Mouse (Mus musculus) kidney, embryonic 15.5 days (tissue): ENCODE measurements around the gene Ranbp17. TPM values are rescaled to one million over a fixed set of nuclear protein-coding genes. Genes with fewer than 3 reads are reported as not detected.

Experiments used
- ATAC-seq: fragments of 200-750 bp; cut with Nextera tagmentation; replicated peaks from 2 replicates; pipeline ENCODE4 v1.8.0; 2017; ENCODE audit warnings: moderate TSS enrichment; ENCODE audit not compliant: low FRiP score
- H3K27ac ChIP-seq: fragments of 300-500 bp; sonication (generic); 2 replicates; pipeline ENCODE4 v1.5.1; 2015; ENCODE audit warnings: mild to moderate bottlenecking, inconsistent platforms
- H3K27me3 ChIP-seq: fragments of 300-500 bp; sonication (generic); 2 replicates; pipeline ENCODE4 v1.6.1; 2015; ENCODE audit warnings: inconsistent platforms
- H3K36me3 ChIP-seq: fragments of 300-500 bp; sonication (generic); 2 replicates; pipeline ENCODE4 v1.6.1; 2015; ENCODE audit warnings: inconsistent platforms
- H3K4me1 ChIP-seq: fragments of 300-500 bp; sonication (generic); 2 replicates; pipeline ENCODE4 v1.6.1; 2015; ENCODE audit warnings: inconsistent platforms
- H3K4me2 ChIP-seq: fragments of 300-500 bp; sonication (generic); 2 replicates; pipeline ENCODE4 v1.6.1; 2015; ENCODE audit warnings: moderate library complexity, mild to moderate bottlenecking, inconsistent platforms
- H3K4me3 ChIP-seq: fragments of 300-500 bp; sonication (generic); replicated peaks from 2 replicates; pipeline ENCODE4 v1.5.1; 2015; ENCODE audit warnings: mild to moderate bottlenecking, inconsistent platforms
- H3K9ac ChIP-seq: fragments of 300-500 bp; sonication (generic); 2 replicates; pipeline ENCODE4 v1.6.1; 2015; ENCODE audit warnings: mild to moderate bottlenecking, inconsistent platforms
- H3K9me3 ChIP-seq: fragments of 300-500 bp; sonication (generic); replicated peaks from 2 replicates; pipeline ENCODE4 v1.6.1; 2016; ENCODE audit warnings: inconsistent platforms
- WGBS: fragments of 180-500 bp; shearing (Covaris S2); methylation state at CpG from one replicate; pipeline ENCODE4 v1.1.7; 2015; ENCODE audit warnings: mixed read lengths; 5-methylcytosine and 5-hydroxymethylcytosine counted together
- polyA plus RNA-seq: library from polyadenylated mRNA; unstranded; fragments of >200 nt; fragmentation: Nextera tagmentation; extraction: Ambion mirVana; gene quantifications from 2 replicates; pipeline ENCODE4 v1.2.1, GENCODE M21; 2015

The Ranbp17 gene
- polyA plus RNA-seq, 1 experiment from 2014 or later: 7.6 TPM

GRCm38 (mm10) chr11:33179802-33180201, 333.7 kb downstream of the Ranbp17 start:
- no peak overlapping the region for H3K4me2 ChIP-seq
- H3K27ac ChIP-seq: no peak overlapping the region
- H3K4me1 ChIP-seq: peaks cover 12% of the 10 kb centered on the region
- H3K4me3 ChIP-seq: no peak overlapping the region
- no peak for ATAC-seq
- 69% methylated on average over 1 of the region's 1 CpGs for WGBS
- no peak overlapping the region for H3K9ac ChIP-seq
- no peaks in the 10 kb centered on the region for H3K9me3 ChIP-seq
- H3K27me3 ChIP-seq: peaks cover 55% of the 10 kb centered on the region
- H3K36me3 ChIP-seq: no peaks in the 10 kb centered on the region

- H3K4me2 ChIP-seq: no peak overlapping the region
- H3K9ac ChIP-seq: no peak overlapping the region
- H3K9me3 ChIP-seq: no peaks in the 10 kb centered on the region
- H3K4me3 ChIP-seq: no peak overlapping the region
- no peak overlapping the region for H3K27ac ChIP-seq
- 33% methylated on average over 20 of the region's 20 CpGs for WGBS
- H3K4me1 ChIP-seq: peaks cover 12% of the 10 kb centered on the region
- peaks cover 65% of the 10 kb centered on the region for H3K27me3 ChIP-seq
- ATAC-seq: no peak; the same call in 1 of the 2 replicates
- no peaks in the 10 kb centered on the region for H3K36me3 ChIP-seq
Observed at GRCm38 (mm10) chr11:33176525-33177245, 336.9 kb downstream of the Ranbp17 start.

- 72% methylated on average over 3 of the region's 3 CpGs for WGBS
- H3K9ac ChIP-seq: no peak overlapping the region
- H3K9me3 ChIP-seq: no peaks in the 10 kb centered on the region
- no peaks in the 10 kb centered on the region for H3K36me3 ChIP-seq
- no peak overlapping the region for H3K4me3 ChIP-seq
- peaks cover 6% of the 10 kb centered on the region for H3K4me1 ChIP-seq
- no peak overlapping the region for H3K4me2 ChIP-seq
- H3K27ac ChIP-seq: no peak overlapping the region
- peaks cover 67% of the 10 kb centered on the region for H3K27me3 ChIP-seq
- ATAC-seq: no peak
Observed at GRCm38 (mm10) chr11:33175768-33176167, 337.8 kb downstream of the Ranbp17 start.

GRCm38 (mm10) chr11:33170489-33170888, 343.1 kb downstream of the Ranbp17 start:
- H3K4me1 ChIP-seq: no peaks in the 10 kb centered on the region
- H3K36me3 ChIP-seq: no peaks in the 10 kb centered on the region
- H3K9ac ChIP-seq: no peak overlapping the region
- H3K4me2 ChIP-seq: no peak overlapping the region
- peaks cover 24% of the 10 kb centered on the region for H3K27me3 ChIP-seq
- H3K27ac ChIP-seq: no peak overlapping the region
- WGBS: 13% methylated on average over 9 of the region's 9 CpGs
- no peak overlapping the region for H3K4me3 ChIP-seq
- H3K9me3 ChIP-seq: no peaks in the 10 kb centered on the region
- ATAC-seq: no peak

- ATAC-seq: peak; percentile 98
- H3K4me1 ChIP-seq: peaks cover 14% of the 10 kb centered on the region
- H3K27ac ChIP-seq: peak within 1 kb of the TSS; percentile 94
- 4% methylated on average over 49 of the region's 49 CpGs for WGBS
- peaks cover 33% of the 10 kb centered on the region for H3K36me3 ChIP-seq
- H3K9me3 ChIP-seq: no peaks in the 10 kb centered on the region
- peak within 1 kb of the TSS; percentile 98 for H3K9ac ChIP-seq
- 0 out of 2 replicates have a peak, but pooled peaks cover 3% of the 10 kb centered on the region for H3K27me3 ChIP-seq
- H3K4me3 ChIP-seq: peak within 1 kb of the TSS; percentile 94
- H3K4me2 ChIP-seq: peak within 1 kb of the TSS; percentile 66
Observed at GRCm38 (mm10) chr11:33162998-33163506, 350.5 kb downstream of the Ranbp17 start, which contains the start of gene Npm1. Npm1 (minus strand) TSS chr11:33163206.

- Histone ChIP-seq H3K9me3 (no peaks in the 10 kb centered on the region), H3K9ac (peak overlapping the region; percentile 98), H3K4me1 (peaks cover 14% of the 10 kb centered on the region), H3K36me3 (peaks cover 40% of the 10 kb centered on the region), H3K4me2 (peak overlapping the region; percentile 66), H3K27ac (peak overlapping the region; percentile 94), H3K27me3 (0 out of 2 replicates have a peak, but pooled peaks cover 2% of the 10 kb centered on the region), H3K4me3 (peak overlapping the region; percentile 94)
- ATAC-seq: peak; percentile 59
- 1% methylated on average over 53 of the region's 53 CpGs for WGBS
Observed at GRCm38 (mm10) chr11:33162211-33162997, 351.1 kb downstream of the Ranbp17 start.

Other genes starting within 250 kb of the Ranbp17 start
- not detected in 2 replicates for gene Gm12117, start 237.0 kb downstream of the Ranbp17 start, polyA plus RNA-seq
- gene Gabrp, start 65.2 kb upstream of the Ranbp17 start, polyA plus RNA-seq: 0.74 and 1.2 TPM in 2 replicates
- gene D130052B06Rik, start 85.6 kb upstream of the Ranbp17 start, polyA plus RNA-seq: not detected in 2 replicates